Mouse (Mus musculus): ENCODE measurements around the gene Foxp1. TPM values are rescaled to one million over a fixed set of nuclear protein-coding genes. Genes with fewer than 3 reads are reported as not detected.
A peak's percentile ranks its signal among the peaks of the same experiment; 100 is the strongest.

Gene Foxp1
- polyA plus RNA-seq, 1 experiment from 2014 or later = 89.2 TPM

DNA sequence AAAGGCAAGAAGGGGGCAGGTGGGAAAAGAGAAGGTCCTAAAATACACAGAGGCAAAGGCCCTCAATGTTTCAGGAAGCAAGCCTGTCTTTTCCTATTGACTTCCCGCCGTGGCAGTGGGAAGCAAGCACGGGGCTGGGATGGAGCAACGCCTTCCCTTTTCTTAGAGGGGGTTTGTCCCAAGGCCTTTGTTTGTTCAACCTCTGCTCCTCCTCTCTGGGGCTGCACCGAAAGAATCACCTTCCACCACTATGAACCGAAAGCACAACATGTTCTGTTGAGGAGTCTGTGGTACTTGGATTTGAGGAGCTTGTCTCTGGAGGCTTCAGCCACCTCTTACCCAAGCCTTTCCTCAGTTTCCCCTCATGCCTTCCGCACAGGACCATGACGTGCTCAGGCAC, 355.5 kb downstream of the Foxp1 start:
- Histone ChIP-seq H3K4me1 (ENCODE audit: control insufficient read depth, insufficient read depth, low read length) (no peaks in the 10 kb centered on the region), H3K27ac (replicated peaks; ENCODE audit: low read depth, low read length) (no peak overlapping the region), H3K9ac (replicated peaks; ENCODE audit: low read length) (no peak overlapping the region), H3K36me3 (ENCODE audit: control insufficient read depth, insufficient read depth, low read length) (no peaks in the 10 kb centered on the region), H3K9me3 (ENCODE audit: control insufficient read depth, low read length) (no peaks in the 10 kb centered on the region), H3K4me3 (replicated peaks; ENCODE audit: low read depth, low read length) (no peak overlapping the region), H3K4me2 (ENCODE audit: low read length) (no peak overlapping the region), H3K27me3 (ENCODE audit: control insufficient read depth, insufficient read depth, low read length) (no peaks in the 10 kb centered on the region)
- DNase-seq (no peak), ATAC-seq (ENCODE audit: low FRiP score, low TSS enrichment) (no peak)
- WGBS = 49% methylated on average over 8 of the region's 8 CpGs

DNA sequence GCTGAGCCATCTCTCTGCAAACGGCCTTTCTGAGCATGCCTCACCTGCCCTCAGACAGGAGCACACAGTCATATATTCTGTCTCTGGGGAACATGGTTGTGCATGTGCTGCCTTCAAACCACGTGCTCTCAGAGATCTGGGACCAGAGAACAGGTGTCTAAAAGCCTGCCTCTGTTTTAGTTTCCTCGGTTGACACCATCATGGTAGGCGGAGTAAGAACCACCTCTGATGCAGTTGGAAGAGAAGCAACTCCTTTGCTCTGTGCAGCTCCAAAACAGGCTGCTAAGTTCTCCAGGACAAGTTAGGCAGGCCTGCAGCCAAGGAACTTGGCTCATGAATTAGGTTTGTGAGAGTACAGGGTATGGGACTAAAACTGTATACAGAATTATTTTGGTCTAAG, 356.4 kb downstream of the Foxp1 start:
- Histone ChIP-seq H3K9me3 (ENCODE audit: control insufficient read depth, low read length) (no peaks in the 10 kb centered on the region), H3K4me3 (replicated peaks; ENCODE audit: low read depth, low read length) (no peak overlapping the region), H3K4me2 (ENCODE audit: low read length) (no peak overlapping the region), H3K27ac (replicated peaks; ENCODE audit: low read depth, low read length) (no peak overlapping the region), H3K9ac (replicated peaks; ENCODE audit: low read length) (no peak overlapping the region), H3K27me3 (ENCODE audit: control insufficient read depth, insufficient read depth, low read length) (no peaks in the 10 kb centered on the region), H3K4me1 (ENCODE audit: control insufficient read depth, insufficient read depth, low read length) (no peaks in the 10 kb centered on the region), H3K36me3 (ENCODE audit: control insufficient read depth, insufficient read depth, low read length) (no peaks in the 10 kb centered on the region)
- DNase-seq = no peak
- no peak for ATAC-seq (ENCODE audit: low FRiP score, low TSS enrichment)
- 93% methylated on average over 4 of the region's 4 CpGs for WGBS

DNA sequence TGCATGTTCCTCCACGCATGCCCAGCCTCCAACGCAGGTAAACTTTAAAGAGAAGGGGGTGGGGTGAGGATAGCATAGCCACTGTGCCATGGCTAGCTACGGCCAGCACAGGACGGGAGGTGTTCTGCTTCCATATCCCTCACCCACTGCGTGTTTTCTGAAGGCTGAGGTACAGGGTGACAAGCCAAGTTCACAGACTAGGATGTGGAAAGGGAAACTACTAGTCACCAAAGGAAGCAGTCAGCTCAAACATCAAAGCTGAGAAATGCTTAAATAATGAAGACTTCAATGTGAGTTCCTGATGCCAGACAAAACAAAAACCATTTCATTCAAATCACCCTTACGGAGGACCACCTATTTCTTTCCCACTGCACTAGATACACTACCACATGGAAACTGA, 357.8 kb downstream of the Foxp1 start:
- Histone ChIP-seq H3K27ac (replicated peaks; ENCODE audit: low read depth, low read length) (no peak overlapping the region), H3K4me2 (ENCODE audit: low read length) (no peak overlapping the region), H3K4me1 (ENCODE audit: control insufficient read depth, insufficient read depth, low read length) (no peaks in the 10 kb centered on the region), H3K9ac (replicated peaks; ENCODE audit: low read length) (no peak overlapping the region), H3K27me3 (ENCODE audit: control insufficient read depth, insufficient read depth, low read length) (no peaks in the 10 kb centered on the region), H3K9me3 (ENCODE audit: control insufficient read depth, low read length) (no peaks in the 10 kb centered on the region), H3K36me3 (ENCODE audit: control insufficient read depth, insufficient read depth, low read length) (no peaks in the 10 kb centered on the region), H3K4me3 (replicated peaks; ENCODE audit: low read depth, low read length) (no peak overlapping the region)
- DNase-seq (no peak), ATAC-seq (ENCODE audit: low FRiP score, low TSS enrichment) (no peak)
- WGBS = 92% methylated on average over 6 of the region's 6 CpGs

DNA sequence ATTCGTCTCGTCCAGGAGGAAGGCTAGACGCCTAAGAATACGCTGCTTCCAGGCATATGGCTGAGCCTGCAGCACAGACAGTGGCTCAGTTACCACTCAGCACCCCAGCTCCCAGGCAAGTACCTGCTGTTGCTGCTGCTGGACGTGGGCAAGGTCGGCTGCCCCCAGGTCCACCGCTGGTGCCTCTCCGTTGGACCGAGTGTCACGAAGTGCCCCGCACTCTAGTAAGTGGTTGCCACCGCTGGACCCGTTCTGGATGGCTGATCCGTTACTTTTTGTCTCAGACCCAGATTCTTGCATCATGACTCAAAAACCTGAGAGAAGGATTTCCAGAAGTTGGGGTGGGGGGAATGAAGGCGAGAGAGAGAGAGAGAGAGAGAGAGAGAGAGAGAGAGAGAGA, 359.8 kb downstream of the Foxp1 start:
- WGBS = 90% methylated on average over 15 of the region's 15 CpGs
- Histone ChIP-seq H3K36me3 (ENCODE audit: control insufficient read depth, insufficient read depth, low read length) (no peaks in the 10 kb centered on the region), H3K4me2 (ENCODE audit: low read length) (no peak overlapping the region), H3K4me3 (replicated peaks; ENCODE audit: low read depth, low read length) (no peak overlapping the region), H3K27ac (replicated peaks; ENCODE audit: low read depth, low read length) (no peak overlapping the region), H3K4me1 (ENCODE audit: control insufficient read depth, insufficient read depth, low read length) (no peaks in the 10 kb centered on the region), H3K9me3 (ENCODE audit: control insufficient read depth, low read length) (no peaks in the 10 kb centered on the region), H3K27me3 (ENCODE audit: control insufficient read depth, insufficient read depth, low read length) (no peaks in the 10 kb centered on the region), H3K9ac (replicated peaks; ENCODE audit: low read length) (no peak overlapping the region)
- DNase-seq = no peak
- ATAC-seq (ENCODE audit: low FRiP score, low TSS enrichment) = no peak

DNA sequence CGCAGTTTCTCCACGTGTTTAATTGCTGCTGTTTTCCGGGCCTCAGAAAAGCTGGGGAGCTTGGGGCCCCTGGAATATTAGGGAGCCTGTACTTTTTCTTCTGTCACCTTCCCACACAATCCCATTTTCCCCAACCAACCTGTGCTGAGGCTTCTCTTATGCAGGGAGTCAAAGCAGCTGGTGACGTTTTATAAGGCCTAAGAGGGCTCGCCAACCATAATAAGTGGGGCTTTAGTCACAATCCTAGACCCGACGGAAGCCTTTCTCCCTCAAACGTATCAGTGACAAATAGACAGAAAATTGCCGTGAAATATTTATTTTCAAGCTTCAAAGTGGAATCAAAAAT, 362.2 kb downstream of the Foxp1 start:
- 68% methylated on average over 9 of the region's 9 CpGs for WGBS
- Histone ChIP-seq H3K4me2 (ENCODE audit: low read length) (no peak overlapping the region), H3K27ac (replicated peaks; ENCODE audit: low read depth, low read length) (no peak overlapping the region), H3K4me1 (ENCODE audit: control insufficient read depth, insufficient read depth, low read length) (no peaks in the 10 kb centered on the region), H3K9ac (replicated peaks; ENCODE audit: low read length) (no peak overlapping the region), H3K4me3 (replicated peaks; ENCODE audit: low read depth, low read length) (no peak overlapping the region), H3K27me3 (ENCODE audit: control insufficient read depth, insufficient read depth, low read length) (no peaks in the 10 kb centered on the region), H3K9me3 (ENCODE audit: control insufficient read depth, low read length) (no peaks in the 10 kb centered on the region), H3K36me3 (ENCODE audit: control insufficient read depth, insufficient read depth, low read length) (no peaks in the 10 kb centered on the region)
- DNase-seq (no peak), ATAC-seq (ENCODE audit: low FRiP score, low TSS enrichment) (no peak)

DNA sequence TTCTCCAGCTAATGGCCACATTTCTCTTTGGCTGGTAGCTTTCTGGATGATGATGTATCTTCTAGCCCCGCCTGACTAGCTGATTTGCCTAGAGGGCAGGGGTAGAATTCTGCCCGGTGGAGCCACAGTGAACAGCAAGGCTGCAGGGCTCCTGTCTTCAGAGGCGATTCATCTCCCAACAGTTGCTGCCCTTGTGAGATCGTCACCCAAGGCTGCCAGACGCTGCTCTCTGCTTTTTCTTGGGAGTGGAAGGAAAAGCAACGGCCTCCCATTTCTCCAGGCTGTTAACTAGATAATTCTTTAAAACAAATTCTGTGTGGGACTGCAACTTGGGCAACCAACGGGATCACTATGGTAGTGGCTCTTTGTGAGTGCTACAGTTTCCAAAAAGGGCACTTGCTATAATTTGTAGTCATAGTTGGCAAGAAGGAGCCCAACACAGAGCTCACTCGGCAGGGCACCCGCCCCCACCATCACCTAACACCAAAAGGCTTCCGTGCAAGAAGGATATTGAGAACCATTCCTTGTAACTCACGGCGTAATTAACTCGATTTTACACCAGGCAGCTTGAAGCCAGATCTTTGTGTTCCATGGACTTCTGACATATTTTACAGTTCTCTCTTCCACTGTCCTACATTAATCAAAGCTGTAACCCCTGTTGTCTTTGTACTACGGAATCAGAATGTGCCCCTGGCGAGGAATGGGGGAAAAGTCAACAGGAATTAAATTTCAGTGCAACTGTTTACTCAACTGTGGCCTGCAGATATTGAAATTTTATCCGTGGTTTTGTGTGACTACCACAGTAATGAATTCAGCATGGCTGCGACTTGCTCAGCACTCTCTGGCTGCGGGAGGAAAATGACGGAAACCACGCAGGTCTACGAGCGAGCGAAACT, 362.8 kb downstream of the Foxp1 start:
- Histone ChIP-seq H3K9ac (replicated peaks; ENCODE audit: low read length) (no peak overlapping the region), H3K27ac (replicated peaks; ENCODE audit: low read depth, low read length) (peak overlapping the region; percentile 20; the same call in 1 of the 2 replicates), H3K4me2 (ENCODE audit: low read length) (no peak overlapping the region), H3K4me1 (ENCODE audit: control insufficient read depth, insufficient read depth, low read length) (no peaks in the 10 kb centered on the region), H3K36me3 (ENCODE audit: control insufficient read depth, insufficient read depth, low read length) (no peaks in the 10 kb centered on the region), H3K4me3 (replicated peaks; ENCODE audit: low read depth, low read length) (no peak overlapping the region), H3K27me3 (ENCODE audit: control insufficient read depth, insufficient read depth, low read length) (no peaks in the 10 kb centered on the region), H3K9me3 (ENCODE audit: control insufficient read depth, low read length) (no peaks in the 10 kb centered on the region)
- ATAC-seq (ENCODE audit: low FRiP score, low TSS enrichment) (no peak), DNase-seq (no peak)
- 71% methylated on average over 23 of the region's 23 CpGs for WGBS

DNA sequence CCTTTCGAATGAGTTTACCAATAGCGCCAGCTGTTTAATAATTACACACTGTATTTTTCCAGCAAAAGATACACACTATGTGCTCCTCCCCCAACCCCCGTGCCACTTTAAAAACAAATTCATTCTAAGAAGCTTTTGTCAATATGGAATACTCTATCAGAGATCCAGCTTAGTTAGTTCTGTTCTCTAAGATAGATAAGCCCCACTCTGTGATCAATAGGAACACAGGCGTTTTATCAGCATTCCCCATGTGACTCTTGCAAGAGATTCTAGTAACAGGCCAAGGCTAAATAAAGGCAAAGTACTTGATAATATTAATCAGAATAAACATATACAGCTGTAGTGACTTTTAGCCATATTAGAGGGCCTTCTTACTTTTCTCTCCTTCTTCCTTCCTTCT, 368.8 kb downstream of the Foxp1 start:
- H3K27ac ChIP-seq (replicated peaks; ENCODE audit: low read depth, low read length) = no peak overlapping the region
- H3K9me3 ChIP-seq (ENCODE audit: control insufficient read depth, low read length) = no peaks in the 10 kb centered on the region
- no peaks in the 10 kb centered on the region for H3K27me3 ChIP-seq (ENCODE audit: control insufficient read depth, insufficient read depth, low read length)
- no peak for DNase-seq
- ATAC-seq (ENCODE audit: low FRiP score, low TSS enrichment) = no peak
- H3K4me2 ChIP-seq (ENCODE audit: low read length) = no peak overlapping the region
- no peaks in the 10 kb centered on the region for H3K4me1 ChIP-seq (ENCODE audit: control insufficient read depth, insufficient read depth, low read length)
- WGBS = 91% methylated on average over 4 of the region's 4 CpGs
- H3K9ac ChIP-seq (replicated peaks; ENCODE audit: low read length) = no peak overlapping the region
- no peaks in the 10 kb centered on the region for H3K36me3 ChIP-seq (ENCODE audit: control insufficient read depth, insufficient read depth, low read length)
- H3K4me3 ChIP-seq (replicated peaks; ENCODE audit: low read depth, low read length) = no peak overlapping the region

DNA sequence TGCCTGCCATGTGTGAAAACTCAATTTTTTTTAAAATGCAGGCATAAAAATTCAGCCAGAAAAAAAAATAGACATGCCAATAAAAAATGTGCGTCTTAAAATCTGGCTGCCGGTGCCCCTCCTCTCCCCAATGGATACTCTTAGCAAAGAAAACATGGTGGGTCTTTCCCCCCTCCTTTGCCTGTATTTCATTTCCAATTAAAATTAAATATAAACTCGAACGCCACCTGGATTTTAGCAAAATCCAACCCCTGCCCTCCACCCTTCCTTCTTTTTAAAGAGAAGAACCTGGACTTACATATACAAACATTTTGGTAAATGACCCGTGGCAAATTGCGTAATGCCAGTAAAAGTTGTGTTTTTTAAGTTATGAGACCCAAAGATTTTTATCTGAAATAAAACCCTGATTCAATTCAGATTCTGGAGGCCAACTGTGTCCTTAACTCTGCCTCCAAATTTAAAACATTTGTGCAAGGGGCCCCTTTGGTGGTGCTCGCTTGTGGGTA, 376.1 kb downstream of the Foxp1 start:
- H3K36me3 ChIP-seq (ENCODE audit: control insufficient read depth, insufficient read depth, low read length) = no peaks in the 10 kb centered on the region
- H3K4me3 ChIP-seq (replicated peaks; ENCODE audit: low read depth, low read length) = no peak overlapping the region
- no peaks in the 10 kb centered on the region for H3K4me1 ChIP-seq (ENCODE audit: control insufficient read depth, insufficient read depth, low read length)
- DNase-seq = no peak
- 96% methylated on average over 7 of the region's 7 CpGs for WGBS
- no peak overlapping the region for H3K27ac ChIP-seq (replicated peaks; ENCODE audit: low read depth, low read length)
- no peak overlapping the region for H3K4me2 ChIP-seq (ENCODE audit: low read length)
- ATAC-seq (ENCODE audit: low FRiP score, low TSS enrichment) = no peak
- H3K27me3 ChIP-seq (ENCODE audit: control insufficient read depth, insufficient read depth, low read length) = no peaks in the 10 kb centered on the region
- H3K9me3 ChIP-seq (ENCODE audit: control insufficient read depth, low read length) = no peaks in the 10 kb centered on the region
- H3K9ac ChIP-seq (replicated peaks; ENCODE audit: low read length) = no peak overlapping the region

DNA sequence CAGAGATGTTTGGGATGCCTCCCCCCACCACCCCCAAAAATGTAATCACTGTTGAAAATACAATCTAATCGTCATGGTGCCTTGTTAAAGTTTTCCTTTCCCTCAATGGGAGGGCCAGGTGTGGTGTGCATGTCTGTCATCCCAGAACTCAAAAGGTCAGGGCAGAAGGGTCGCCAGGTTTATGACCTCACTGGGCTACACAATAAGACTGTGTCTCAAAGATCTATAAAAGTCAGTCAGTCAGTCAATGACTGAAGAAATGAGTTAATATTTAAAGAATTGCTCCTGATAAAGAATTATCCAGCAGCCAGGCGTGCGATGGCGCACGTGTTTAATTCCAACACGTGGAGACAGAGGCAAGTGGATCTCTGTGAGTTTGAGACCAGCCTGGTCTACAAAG, 377.5 kb downstream of the Foxp1 start:
- Histone ChIP-seq H3K9me3 (ENCODE audit: control insufficient read depth, low read length) (no peaks in the 10 kb centered on the region), H3K36me3 (ENCODE audit: control insufficient read depth, insufficient read depth, low read length) (no peaks in the 10 kb centered on the region), H3K27ac (replicated peaks; ENCODE audit: low read depth, low read length) (no peak overlapping the region), H3K27me3 (ENCODE audit: control insufficient read depth, insufficient read depth, low read length) (no peaks in the 10 kb centered on the region), H3K4me3 (replicated peaks; ENCODE audit: low read depth, low read length) (no peak overlapping the region), H3K9ac (replicated peaks; ENCODE audit: low read length) (no peak overlapping the region), H3K4me2 (ENCODE audit: low read length) (no peak overlapping the region), H3K4me1 (ENCODE audit: control insufficient read depth, insufficient read depth, low read length) (no peaks in the 10 kb centered on the region)
- ATAC-seq (ENCODE audit: low FRiP score, low TSS enrichment) (no peak), DNase-seq (no peak)
- 88% methylated on average over 7 of the region's 7 CpGs for WGBS
